Comparison of ENCODE assay signal across 10 mouse cellular contexts in the genomic region with DNA sequence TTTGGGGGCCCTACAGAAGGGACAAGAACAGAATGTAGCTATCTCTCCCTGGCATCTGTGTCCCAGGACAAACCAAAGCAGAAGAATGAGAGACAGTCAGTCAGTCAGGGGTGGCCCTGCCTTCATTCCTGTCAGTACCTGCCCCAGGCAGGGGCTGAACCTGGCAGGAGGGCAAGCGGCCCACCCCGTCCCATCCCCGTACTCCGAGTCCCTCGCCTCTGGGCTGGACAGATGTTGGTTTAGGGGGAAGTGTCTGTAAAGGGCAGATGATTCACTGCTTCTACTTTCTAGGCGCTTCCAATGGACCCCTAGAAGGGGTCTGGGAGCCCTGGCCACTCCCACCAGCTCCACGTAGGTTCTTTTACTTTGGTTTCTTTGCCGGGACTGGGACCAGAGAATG. TPM values are rescaled to one million over a fixed set of nuclear protein-coding genes. Genes with fewer than 3 reads are reported as not detected.
DNase-seq lines count a peak whose midpoint lies in the region; ATAC-seq and TF ChIP-seq lines count a peak whose summit lies in the region.
"Had no signal": no experiment of that assay in that cellular context is flagged by ENCODE, and none has a peak within 500 bp of the region (broad histone marks: within the 10 kb centered on the region; RNA-seq: fewer than 3 reads in every experiment).

No protein-coding gene starts in this region.

- peak overlapping the region; percentile 62 for H3K4me2 ChIP-seq in kidney, postnatal 0 days (ENCODE audit: low read length)
- H3K4me2 ChIP-seq in embryonic facial prominence, embryonic 12.5 days (replicated peaks), result peak overlapping the region; percentile 83
- peak overlapping the region; percentile 61 for H3K4me2 ChIP-seq in hindbrain, embryonic 13.5 days
- peak overlapping the region; percentile 68 for H3K4me2 ChIP-seq in midbrain, embryonic 16.5 days (ENCODE audit: low read length)

- peak overlapping the region; percentile 43; the same call in 1 of the 2 replicates for H3K27ac ChIP-seq in kidney, postnatal 0 days
- no peak overlapping the region; the same call in 1 of the 2 replicates for H3K27ac ChIP-seq in embryonic facial prominence, embryonic 12.5 days
- no peak overlapping the region for H3K27ac ChIP-seq in hindbrain, embryonic 13.5 days
- no peak overlapping the region for H3K27ac ChIP-seq in midbrain, embryonic 16.5 days (ENCODE audit: low read length)

- 0 out of 2 replicates have a peak, but pooled peaks cover 6% of the 10 kb centered on the region for H3K4me1 ChIP-seq in kidney, postnatal 0 days (replicated peaks; ENCODE audit: insufficient read depth, low read length)
- H3K4me1 ChIP-seq in embryonic facial prominence, embryonic 12.5 days, result peaks cover 30% of the 10 kb centered on the region
- peaks cover 24% of the 10 kb centered on the region for H3K4me1 ChIP-seq in hindbrain, embryonic 13.5 days (replicated peaks)
- H3K4me1 ChIP-seq in midbrain, embryonic 16.5 days (ENCODE audit: control insufficient read depth, insufficient read depth, low read length), result peaks cover 9% of the 10 kb centered on the region

- no peaks in the 10 kb centered on the region for H3K9me3 ChIP-seq in kidney, postnatal 0 days (replicated peaks; ENCODE audit: low read length)
- no peaks in the 10 kb centered on the region for H3K9me3 ChIP-seq in embryonic facial prominence, embryonic 12.5 days
- H3K9me3 ChIP-seq in hindbrain, embryonic 13.5 days, result no peaks in the 10 kb centered on the region
- H3K9me3 ChIP-seq in midbrain, embryonic 16.5 days (replicated peaks; ENCODE audit: control insufficient read depth, low read length, poor library complexity, severe bottlenecking), result no peaks in the 10 kb centered on the region

- TF ChIP-seq CTCF in kidney, postnatal 0 days (IDR thresholded peaks at IDR 0.05; ENCODE audit: low read depth), result no peak

- DNase-seq in kidney, postnatal 0 days (ENCODE audit: low spot score), result no peak
- no peak for DNase-seq in kidney, postnatal 14 days
- no peak for DNase-seq in layer of hippocampus, postnatal 36 days
- no peak for DNase-seq in spleen, postnatal 10 days (ENCODE audit: low spot score in 2 of 2)

- no peaks in the 10 kb centered on the region for H3K36me3 ChIP-seq in kidney, postnatal 0 days (ENCODE audit: insufficient read depth, low read length)
- 0 out of 2 replicates have a peak, but pooled peaks cover 3% of the 10 kb centered on the region for H3K36me3 ChIP-seq in embryonic facial prominence, embryonic 12.5 days
- no peaks in the 10 kb centered on the region for H3K36me3 ChIP-seq in hindbrain, embryonic 13.5 days
- no peaks in the 10 kb centered on the region for H3K36me3 ChIP-seq in midbrain, embryonic 16.5 days (ENCODE audit: control insufficient read depth, insufficient read depth, low read length)

- WGBS in kidney, postnatal 0 days, result 38% methylated on average over 8 of the region's 8 CpGs
- WGBS in embryonic facial prominence, embryonic 12.5 days, result 18% methylated on average over 8 of the region's 8 CpGs
- 41% methylated on average over 8 of the region's 8 CpGs for WGBS in hindbrain, embryonic 13.5 days
- 49% methylated on average over 8 of the region's 8 CpGs for WGBS in midbrain, embryonic 16.5 days

- no peaks in the 10 kb centered on the region for H3K27me3 ChIP-seq in kidney, postnatal 0 days (ENCODE audit: insufficient read depth, low read length)
- H3K27me3 ChIP-seq in embryonic facial prominence, embryonic 12.5 days, result no peaks in the 10 kb centered on the region
- peaks cover 25% of the 10 kb centered on the region for H3K27me3 ChIP-seq in hindbrain, embryonic 13.5 days
- H3K27me3 ChIP-seq in midbrain, embryonic 16.5 days (ENCODE audit: control insufficient read depth, insufficient read depth, low read depth, low read length), result no peaks in the 10 kb centered on the region

- peak overlapping the region; percentile 40 for H3K4me3 ChIP-seq in kidney, postnatal 0 days (replicated peaks; ENCODE audit: low read depth, low read length)
- H3K4me3 ChIP-seq in embryonic facial prominence, embryonic 12.5 days, result peak overlapping the region; percentile 48
- peak overlapping the region; percentile 36 for H3K4me3 ChIP-seq in hindbrain, embryonic 13.5 days
- H3K4me3 ChIP-seq in midbrain, embryonic 16.5 days (ENCODE audit: low read depth, low read length), result peak overlapping the region; percentile 40

- ATAC-seq in kidney, postnatal 0 days (replicated peaks; ENCODE audit: low FRiP score, low read depth), result no peak
- ATAC-seq in embryonic facial prominence, embryonic 12.5 days (ENCODE audit: insufficient number of reproducible peaks, insufficient read depth, low FRiP score, low TSS enrichment), result no peak
- no peak for ATAC-seq in hindbrain, embryonic 13.5 days (ENCODE audit: low FRiP score)
- no peak for ATAC-seq in midbrain, embryonic 16.5 days
- no peak for ATAC-seq in CD4-positive, CD25-positive, alpha-beta regulatory T cell, adult 4 months

- H3K9ac ChIP-seq in kidney, postnatal 0 days (ENCODE audit: low read depth, low read length), result peak overlapping the region; percentile 59
- peak overlapping the region; percentile 53 for H3K9ac ChIP-seq in embryonic facial prominence, embryonic 12.5 days
- peak overlapping the region; percentile 61 for H3K9ac ChIP-seq in hindbrain, embryonic 13.5 days
- H3K9ac ChIP-seq in midbrain, embryonic 16.5 days (ENCODE audit: low read depth, low read length), result no peak overlapping the region

RNA-seq across cellular contexts. Expression of a gene that starts 27.4 kb away (rescaled TPM):
- polyA plus RNA-seq in kidney, postnatal 0 days (2015; fragmentation: Nextera tagmentation; extraction: Ambion mirVana), result 44.2 and 47.9 TPM in 2 replicates
- 11.6 and 12.0 TPM in 2 replicates for polyA plus RNA-seq in embryonic facial prominence, embryonic 12.5 days (2016; fragmentation: Nextera tagmentation; extraction: Ambion mirVana)
- polyA plus RNA-seq in hindbrain, embryonic 13.5 days (2015; fragmentation: Nextera tagmentation; extraction: Ambion mirVana), result 3.8 and 5.8 TPM in 2 replicates
- polyA plus RNA-seq in midbrain, embryonic 16.5 days (2015; fragmentation: Nextera tagmentation; extraction: Ambion mirVana), result 5.1 and 5.2 TPM in 2 replicates
- total RNA-seq in layer of hippocampus, postnatal 36 days (2021), result 1 to 10 TPM; 2.1 to 2.9 TPM
- polyA plus RNA-seq in CD4-positive, CD25-positive, alpha-beta regulatory T cell, adult 4 months (2017; shearing (Covaris generic)), result not detected
- total RNA-seq: MEL; neutrophil, adult 5-6 weeks had no signal

RNA-seq across cellular contexts. Expression of a gene that starts 50.5 kb away (rescaled TPM):
- polyA plus RNA-seq in kidney, postnatal 0 days (2015; fragmentation: Nextera tagmentation; extraction: Ambion mirVana), result 34.8 and 35.3 TPM in 2 replicates
- polyA plus RNA-seq in embryonic facial prominence, embryonic 12.5 days (2016; fragmentation: Nextera tagmentation; extraction: Ambion mirVana), result 31.5 and 31.9 TPM in 2 replicates
- 17.4 and 17.6 TPM in 2 replicates for polyA plus RNA-seq in hindbrain, embryonic 13.5 days (2015; fragmentation: Nextera tagmentation; extraction: Ambion mirVana)
- 18.2 and 18.3 TPM in 2 replicates for polyA plus RNA-seq in midbrain, embryonic 16.5 days (2015; fragmentation: Nextera tagmentation; extraction: Ambion mirVana)
- 10 to 100 TPM; 40.3 to 40.7 TPM for total RNA-seq in layer of hippocampus, postnatal 36 days (2021)
- 10 to 100 TPM; 24.5 to 25.6 TPM for polyA plus RNA-seq in CD4-positive, CD25-positive, alpha-beta regulatory T cell, adult 4 months (2017; shearing (Covaris generic))
